Comparison of ENCODE assay signal across 28 mouse cellular contexts in genomic region chr11:118178236-118178635, GRCm38 (mm10). TPM values are rescaled to one million over a fixed set of nuclear protein-coding genes. Genes with fewer than 3 reads are reported as not detected.
DNase-seq lines count a peak whose midpoint lies in the region; ATAC-seq lines count a peak whose summit lies in the region.
"Had no signal": no experiment of that assay in that cellular context is flagged by ENCODE, and none has a peak within 500 bp of the region (broad histone marks: within the 10 kb centered on the region; RNA-seq: fewer than 3 reads in every experiment).

No protein-coding gene starts in this region.

- H3K27me3 ChIP-seq in limb, embryonic 15.5 days: no peaks in the 10 kb centered on the region
- H3K27me3 ChIP-seq in limb, embryonic 10.5 days (ENCODE audit: low read depth, poor library complexity, severe bottlenecking): no peaks in the 10 kb centered on the region
- H3K27me3 ChIP-seq: CH12.LX; embryonic facial prominence, embryonic 13.5 days; forebrain, embryonic 13.5 days; heart, embryonic 12.5 days; heart, embryonic 15.5 days; hindbrain, embryonic 15.5 days had no signal

- WGBS in limb, embryonic 15.5 days: 82% methylated on average over 5 of the region's 5 CpGs
- 92% methylated on average over 5 of the region's 5 CpGs for WGBS in limb, embryonic 10.5 days

- H3K36me3 ChIP-seq in limb, embryonic 15.5 days: peaks cover 67% of the 10 kb centered on the region
- peaks cover 87% of the 10 kb centered on the region for H3K36me3 ChIP-seq in limb, embryonic 10.5 days

- H3K4me3 ChIP-seq in limb, embryonic 15.5 days: no peak overlapping the region
- H3K4me3 ChIP-seq in limb, embryonic 10.5 days: no peak overlapping the region
- H3K4me3 ChIP-seq: embryonic facial prominence, embryonic 13.5 days; forebrain, embryonic 10.5 days; forebrain, embryonic 13.5 days; heart, embryonic 12.5 days; heart, embryonic 15.5 days; hindbrain, embryonic 15.5 days had no signal

- no peak for DNase-seq in limb, embryonic 10.5 days (ENCODE audit: low spot score)
- no peak for DNase-seq in gastrocnemius, postnatal 10 days
- DNase-seq in adrenal gland, postnatal 10 days: no peak
- no peak for DNase-seq in thymus, adult 18-20 months
- DNase-seq: adrenal gland, adult 8-10 months; adrenal gland, postnatal 36 days; B cell, adult 2 months; cerebellum, adult 11 months; cerebellum, adult 2 months; cerebellum, adult 9-11 months; cerebellum, postnatal 25 days; gastrocnemius, postnatal 14 days; heart, adult 18-20 months; heart, postnatal 10 days; heart, postnatal 36 days had no signal

- H3K27ac ChIP-seq in limb, embryonic 15.5 days: peak overlapping the region; percentile 33; the same call in 1 of the 2 replicates
- no peak overlapping the region for H3K27ac ChIP-seq in limb, embryonic 10.5 days
- H3K27ac ChIP-seq: embryonic facial prominence, embryonic 13.5 days; forebrain, embryonic 10.5 days; forebrain, embryonic 13.5 days; heart, embryonic 15.5 days; hindbrain, embryonic 15.5 days had no signal

- no peak overlapping the region for H3K4me2 ChIP-seq in limb, embryonic 15.5 days
- H3K4me2 ChIP-seq: embryonic facial prominence, embryonic 13.5 days; forebrain, embryonic 13.5 days; heart, embryonic 12.5 days; heart, embryonic 15.5 days; hindbrain, embryonic 15.5 days had no signal

- no peak overlapping the region for H3K9ac ChIP-seq in limb, embryonic 15.5 days
- H3K9ac ChIP-seq: embryonic facial prominence, embryonic 13.5 days; forebrain, embryonic 13.5 days; heart, embryonic 12.5 days; heart, embryonic 15.5 days; hindbrain, embryonic 15.5 days had no signal

- no peaks in the 10 kb centered on the region for H3K9me3 ChIP-seq in limb, embryonic 15.5 days
- no peaks in the 10 kb centered on the region for H3K9me3 ChIP-seq in limb, embryonic 10.5 days (replicated peaks)
- H3K9me3 ChIP-seq: embryonic facial prominence, embryonic 13.5 days; forebrain, embryonic 10.5 days; forebrain, embryonic 13.5 days; G1E; heart, embryonic 12.5 days; heart, embryonic 15.5 days; hindbrain, embryonic 15.5 days had no signal

- no peak for ATAC-seq in limb, embryonic 15.5 days (ENCODE audit: insufficient number of reproducible peaks, low FRiP score, low TSS enrichment, low read depth)
- 0 out of 4 replicates have a peak, but pooled peaks have one; percentile 23 to 44 for ATAC-seq in hematopoietic stem cell, adult 5-6 weeks (replicated peaks in 1 of 2; ENCODE audit: insufficient read depth in 1 of 2, low FRiP score in 2 of 2, low TSS enrichment in 1 of 2, low read depth in 1 of 2, poor library complexity in 2 of 2, severe bottlenecking in 2 of 2)
- peak; percentile 63 for ATAC-seq in megakaryocyte progenitor cell, adult 5-6 weeks (replicated peaks; ENCODE audit: poor library complexity)
- ATAC-seq: forebrain, embryonic 13.5 days; forebrain, embryonic 16.5 days had no signal

- no peaks in the 10 kb centered on the region for H3K4me1 ChIP-seq in limb, embryonic 15.5 days
- no peaks in the 10 kb centered on the region for H3K4me1 ChIP-seq in limb, embryonic 10.5 days
- H3K4me1 ChIP-seq: forebrain, embryonic 10.5 days; forebrain, embryonic 13.5 days; hindbrain, embryonic 15.5 days had no signal

RNA-seq across cellular contexts. Expression of gene Dnah17, which starts 47.8 kb away (rescaled TPM):
- polyA plus RNA-seq in limb, embryonic 15.5 days (2015; fragmentation: Nextera tagmentation; extraction: Ambion mirVana): 0.12 and 0.15 TPM in 2 replicates
- polyA plus RNA-seq in limb, embryonic 10.5 days (2016; fragmentation: Nextera tagmentation; extraction: Ambion mirVana): 0.23 and 0.24 TPM in 2 replicates
- total RNA-seq in hematopoietic stem cell, adult 5-6 weeks (2017): 0.10 and 1.1 TPM in 2 replicates
- 0.12 and 1.3 TPM in 2 replicates for total RNA-seq in megakaryocyte progenitor cell, adult 5-6 weeks (2015)
- not detected in 2 replicates for total RNA-seq in megakaryocyte progenitor cell, adult 5-6 weeks (2017)
- total RNA-seq in gastrocnemius, postnatal 10 days (2021): under 1 TPM; 0.02 to 0.07 TPM
- total RNA-seq in adrenal gland, postnatal 10 days (2021): under 1 TPM; 0.03 to 0.09 TPM
- total RNA-seq: common myeloid progenitor, adult 5-6 weeks had no signal
- polyA plus RNA-seq: G1E had no signal
